Mouse (Mus musculus) spleen, adult 12 weeks (tissue): ENCODE results near the gene Gm28051.

Experiments
- DNase-seq: peaks from one replicate; pipeline ENCODE4 v3.0.0; 2022; ENCODE audit warnings: low spot score

Gm28051 gene

GRCm38 (mm10) chr12:102757689-102758402 is at the start of gene Gm28051, which contains the start of the genes Gon7 and Ubr7:
Gene Gm28051, minus strand, starts transcription at chr12:102757765.
Gene Gon7, minus strand, starts transcription at chr12:102757803.
Gene Ubr7, plus strand, starts transcription at chr12:102757967.
- DNase-seq, result peak; percentile 93

GRCm38 (mm10) chr12:102799528-102799927 is 42.0 kb upstream of the Gm28051 start:
- no peak for DNase-seq

- DNase-seq, result no peak
Measured at GRCm38 (mm10) chr12:102787927-102788326, 30.4 kb upstream of the Gm28051 start.

- no peak for DNase-seq
Measured at GRCm38 (mm10) chr12:102785593-102785985, 28.0 kb upstream of the Gm28051 start.

GRCm38 (mm10) chr12:102784899-102785592 is 27.5 kb upstream of the Gm28051 start:
- no peak for DNase-seq

GRCm38 (mm10) chr12:102782841-102783240 is 25.3 kb upstream of the Gm28051 start:
- DNase-seq, result no peak

GRCm38 (mm10) chr12:102779452-102779851 is 21.9 kb upstream of the Gm28051 start:
- no peak for DNase-seq

GRCm38 (mm10) chr12:102778151-102778550 is 20.6 kb upstream of the Gm28051 start:
- DNase-seq, result no peak

GRCm38 (mm10) chr12:102776035-102776434 is 18.5 kb upstream of the Gm28051 start:
- no peak for DNase-seq

- DNase-seq, result no peak
Measured at GRCm38 (mm10) chr12:102772676-102773075, 15.1 kb upstream of the Gm28051 start.

GRCm38 (mm10) chr12:102771601-102772000 is 14.0 kb upstream of the Gm28051 start:
- no peak for DNase-seq

GRCm38 (mm10) chr12:102769000-102769399 is 11.4 kb upstream of the Gm28051 start:
- DNase-seq, result no peak

GRCm38 (mm10) chr12:102763696-102764095 is 6.1 kb upstream of the Gm28051 start:
- no peak for DNase-seq

GRCm38 (mm10) chr12:102761668-102762067 is 4.1 kb upstream of the Gm28051 start:
- DNase-seq, result no peak

GRCm38 (mm10) chr12:102758936-102759335 is 1.4 kb upstream of the Gm28051 start:
- no peak for DNase-seq

- no peak for DNase-seq
Measured at GRCm38 (mm10) chr12:102758403-102758756, 815 bp upstream of the Gm28051 start, which contains the start of gene Gm20604. Gene Gm20604, minus strand, starts transcription at chr12:102758672.

GRCm38 (mm10) chr12:102757055-102757688 is 393 bp downstream of the Gm28051 start:
- no peak for DNase-seq

- DNase-seq, result peak; percentile 55
Measured at GRCm38 (mm10) chr12:102756304-102756703, 1.3 kb downstream of the Gm28051 start.

GRCm38 (mm10) chr12:102748256-102748655 is 9.3 kb downstream of the Gm28051 start:
- DNase-seq, result no peak

- no peak for DNase-seq
Measured at GRCm38 (mm10) chr12:102744839-102745238, 12.7 kb downstream of the Gm28051 start.

GRCm38 (mm10) chr12:102743589-102744574 is 13.7 kb downstream of the Gm28051 start, which contains the start of the genes Moap1 and Tmem251:
Gene Moap1, minus strand, starts transcription at chr12:102743661.
Gene Tmem251, plus strand, starts transcription at chr12:102743762.
- peak; percentile 84 for DNase-seq
